Mouse (Mus musculus) testis, adult 2 months (tissue): Measurements from ENCODE around the gene Gm12888. TPM values are rescaled to one million over a fixed set of nuclear protein-coding genes. Genes with fewer than 3 reads are reported as not detected.
"Not testable (repeated sequence)": the region's sequence is repeated elsewhere in the genome, so short reads cannot be mapped to it uniquely, and the experiment has no call there.

Experiments used
- H3K27ac ChIP-seq: fragments of 200-500 bp; 2 replicates; pipeline ENCODE4 v1.5.1; 2012; ENCODE audit warnings: low read depth, low read length; ENCODE audit not compliant: control insufficient read depth, insufficient read depth
- H3K27me3 ChIP-seq: fragments of 200-500 bp; 2 replicates; pipeline ENCODE4 v1.6.1; 2012; ENCODE audit warnings: mild to moderate bottlenecking, low read length, moderate library complexity; ENCODE audit not compliant: control insufficient read depth, insufficient read depth
- H3K36me3 ChIP-seq: fragments of 200-500 bp; 2 replicates; pipeline ENCODE4 v1.6.1; 2012; ENCODE audit warnings: mild to moderate bottlenecking, low read length; ENCODE audit not compliant: control insufficient read depth, insufficient read depth
- H3K4me1 ChIP-seq: fragments of 200-500 bp; 2 replicates; pipeline ENCODE4 v1.6.1; 2012; ENCODE audit warnings: low read length; ENCODE audit not compliant: control insufficient read depth, insufficient read depth
- H3K4me3 ChIP-seq: fragments of 200-500 bp; 2 replicates; pipeline ENCODE4 v1.5.1; 2012; ENCODE audit warnings: low read depth, mild to moderate bottlenecking, low read length, moderate library complexity, mixed read lengths; ENCODE audit not compliant: control insufficient read depth
- polyA plus RNA-seq: library from polyadenylated mRNA; depleted of rRNA; stranded (reverse); fragments of >200 nt; gene quantifications from 2 replicates; pipeline ENCODE4 v1.2.3, GENCODE M21; 2012; rRNA removed

The Gm12888 gene
- 0.08 and 0.26 TPM in 2 replicates for polyA plus RNA-seq

DNA sequence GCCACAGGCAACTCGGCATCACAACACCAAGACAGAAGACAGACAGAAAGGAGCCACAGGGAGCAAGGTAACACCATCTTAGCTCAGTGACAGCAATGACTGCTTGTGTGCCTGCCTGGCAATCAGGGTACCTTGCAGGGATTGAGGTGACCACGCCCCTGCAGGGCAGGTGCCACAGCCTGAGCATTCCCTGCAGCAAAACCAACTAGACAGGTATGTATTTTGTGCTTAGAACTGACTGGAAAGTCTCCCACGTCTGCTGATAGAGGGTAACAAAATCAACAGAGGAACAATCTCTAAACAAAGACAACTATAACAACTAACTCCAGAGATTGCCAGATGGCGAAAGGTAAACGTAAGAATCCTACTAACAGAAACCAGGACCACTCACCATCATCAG lies at the start of gene Gm12888:
Gene Gm12888, minus strand, starts transcription at position 101 of the 400 bp plus-strand sequence.
- not testable (repeated sequence) for H3K4me1 ChIP-seq, H3K27me3 ChIP-seq, H3K27ac ChIP-seq, H3K4me3 ChIP-seq, H3K36me3 ChIP-seq

Other genes starting within 250 kb of the Gm12888 start
- gene Zmpste24, start 226.7 kb downstream of the Gm12888 start, polyA plus RNA-seq: 6.3 and 7.8 TPM in 2 replicates
- gene Tmco2, start 215.7 kb downstream of the Gm12888 start, polyA plus RNA-seq: 418 and 582 TPM in 2 replicates
- 3.9 and 4.7 TPM in 2 replicates for gene Rlf, start 109.8 kb downstream of the Gm12888 start, polyA plus RNA-seq
- not detected in 2 replicates for gene Gm12886, start 98.2 kb upstream of the Gm12888 start, polyA plus RNA-seq